Mouse (Mus musculus) left cerebral cortex, postnatal 4 days (tissue): Measurements from ENCODE around the gene Arv1. TPM values are rescaled to one million over a fixed set of nuclear protein-coding genes. Genes with fewer than 3 reads are reported as not detected.

ENCODE experiments used
- DNase-seq: peaks from one replicate; pipeline ENCODE4 v3.0.0-alpha.2; 2022
- intact Hi-C: fragments of 180-260 bp; cut with DNase I; formaldehyde crosslinking; loops from one replicate; pipeline ENCODE4 v1.15.1; 2025
- total RNA-seq, 2 experiments: library from RNA; stranded (reverse); gene quantifications; 2 replicates each; pipeline ENCODE4 v1.2.3; 2021

Arv1 gene
- total RNA-seq, 2 experiments from 2014 or later, result 23.3 to 24.7 TPM

DNA sequence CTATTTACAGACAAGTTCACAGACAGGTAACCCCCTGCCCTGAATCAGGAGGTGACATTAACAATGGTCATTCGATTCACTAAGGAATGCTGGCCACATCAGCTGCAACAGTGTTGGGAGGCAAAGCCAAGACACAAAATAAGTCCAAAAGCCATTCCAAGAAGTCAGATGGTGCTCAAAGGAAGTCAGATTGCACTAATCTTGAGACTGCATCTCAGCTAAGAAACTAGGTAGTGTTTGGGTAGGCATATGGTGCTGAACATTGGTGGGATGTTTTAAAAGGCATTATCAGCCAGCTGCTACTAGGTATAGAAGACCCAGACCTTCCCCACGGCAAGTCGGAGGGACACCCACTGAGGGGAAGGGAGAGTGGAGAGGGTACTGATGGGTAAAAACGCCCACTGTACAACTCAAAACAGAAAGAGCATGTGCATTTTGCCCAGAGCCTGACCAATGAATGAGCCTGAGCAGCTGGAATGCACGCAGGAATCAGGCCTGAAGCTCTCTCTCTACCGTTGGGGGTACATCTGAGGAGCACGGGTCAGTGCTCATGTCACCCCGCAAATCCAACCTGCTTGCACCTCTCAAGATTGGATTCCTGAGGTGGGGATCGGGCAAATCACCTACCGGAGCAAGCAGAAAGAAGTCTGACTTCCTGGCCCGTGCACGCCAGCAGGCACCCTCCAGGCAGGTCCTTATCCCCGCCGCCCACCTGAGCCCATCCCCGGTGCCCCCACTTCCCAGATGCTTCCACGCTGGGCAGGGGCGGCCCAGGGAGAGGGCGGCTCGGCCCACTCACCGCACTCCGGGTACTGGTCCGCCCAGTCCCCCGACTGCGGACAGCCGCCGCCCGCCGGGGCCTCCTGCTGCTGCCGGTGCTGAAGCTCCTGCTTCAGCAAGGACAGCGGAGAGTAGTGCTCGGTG lies 739 bp upstream of the Arv1 start:
- intact Hi-C loops, result no loop called here
- no peak for DNase-seq

- DNase-seq, result no peak
- intact Hi-C loops, result no loop called here
Measured at GRCm38 (mm10) chr8:124724301-124724700, 2.4 kb downstream of the Arv1 start.

DNA sequence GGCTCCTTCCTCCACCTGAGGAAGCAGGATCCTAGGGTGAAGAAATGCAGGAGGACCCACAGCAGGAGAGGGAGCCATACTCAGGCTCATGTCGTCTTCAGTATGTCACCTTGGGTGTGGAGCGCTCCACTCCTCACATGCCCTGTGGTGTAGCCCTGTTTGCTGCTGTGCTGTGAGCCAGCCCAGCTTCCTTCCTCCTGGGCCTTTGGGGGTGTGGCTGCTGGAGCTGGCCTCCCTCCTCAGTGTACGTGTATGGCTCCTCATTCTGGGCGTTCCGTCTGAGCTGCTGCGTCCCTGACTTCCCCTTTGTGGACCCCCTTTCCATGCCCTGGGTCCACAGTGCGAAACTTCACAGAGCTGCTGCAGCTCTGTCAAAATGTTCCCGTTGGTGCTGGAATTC lies 10.9 kb downstream of the Arv1 start:
- intact Hi-C loops, result no loop called here
- DNase-seq, result no peak

GRCm38 (mm10) chr8:124735371-124735911 lies 13.5 kb downstream of the Arv1 start:
- intact Hi-C loops, result no loop called here
- DNase-seq, result no peak

GRCm38 (mm10) chr8:124739268-124739667 lies 17.3 kb downstream of the Arv1 start:
- intact Hi-C loops, result no loop called here
- DNase-seq, result no peak

DNA sequence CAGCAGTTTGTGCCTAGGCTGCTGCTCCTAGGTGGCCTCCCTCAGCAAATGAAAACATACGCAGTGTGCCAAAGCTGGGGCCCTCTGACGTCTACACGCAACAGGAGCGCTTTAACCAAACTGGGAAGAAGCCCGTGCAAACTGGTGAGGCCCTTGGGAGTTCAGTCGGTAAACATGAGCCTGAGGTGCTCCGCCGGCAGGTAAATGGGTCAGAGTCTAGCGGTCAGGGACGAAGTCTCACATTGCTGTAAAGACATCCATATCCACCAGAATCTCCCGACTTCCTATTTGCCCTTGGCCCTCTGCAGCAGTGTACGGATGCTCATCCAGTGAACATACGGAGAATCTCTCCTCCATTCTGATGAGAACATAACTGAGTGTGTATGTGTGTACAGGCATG lies 24.7 kb downstream of the Arv1 start:
- intact Hi-C loops, result no loop called here
- no peak for DNase-seq

GRCm38 (mm10) chr8:124751191-124751590 lies 29.3 kb downstream of the Arv1 start:
- intact Hi-C loops, result no loop called here
- DNase-seq, result no peak

GRCm38 (mm10) chr8:124751709-124752173 lies 29.8 kb downstream of the Arv1 start, which contains the start of gene Fam89a:
Fam89a (minus strand) TSS chr8:124751832.
- peak; percentile 25 for DNase-seq
- intact Hi-C loops, result no loop called here

- intact Hi-C loops, result no loop called here
- no peak for DNase-seq
Measured at GRCm38 (mm10) chr8:124752325-124752862, 30.5 kb downstream of the Arv1 start.

DNA sequence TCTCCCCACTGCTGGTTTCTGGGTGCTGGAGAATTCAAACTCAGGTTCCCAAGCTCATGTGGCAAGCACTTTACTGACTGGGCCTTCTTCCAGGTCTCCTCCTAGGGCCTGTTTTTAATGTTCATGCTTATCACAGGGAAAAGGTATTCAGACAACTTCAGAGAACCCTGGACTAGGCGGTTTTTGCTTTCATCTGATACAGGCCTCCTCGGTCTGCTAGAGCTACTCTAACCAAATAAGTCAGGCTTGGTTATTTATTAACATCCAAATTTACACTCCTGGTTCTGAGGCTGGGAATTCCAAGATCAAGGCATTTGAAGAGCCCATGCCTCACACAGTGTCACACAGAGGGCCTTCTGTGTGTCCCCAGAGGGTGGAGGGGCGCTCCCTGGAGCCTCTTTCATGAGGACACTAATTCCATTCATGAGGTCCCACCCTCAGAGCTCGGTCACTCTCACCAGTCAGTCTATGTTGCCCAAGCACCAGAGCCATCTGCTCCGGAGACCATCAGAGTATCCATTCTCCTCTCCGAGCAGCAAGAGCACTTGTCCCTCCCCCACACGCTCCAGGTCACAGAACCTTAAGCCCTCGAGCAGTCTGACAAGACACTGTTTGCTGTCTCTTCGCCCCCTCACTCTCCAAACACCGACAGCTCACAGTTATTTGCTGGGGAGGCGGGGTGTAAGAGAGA lies 32.3 kb downstream of the Arv1 start:
- intact Hi-C loops, result no loop called here
- DNase-seq, result peak; percentile 19

- no peak for DNase-seq
- intact Hi-C loops, result no loop called here
Measured at GRCm38 (mm10) chr8:124754792-124755190, 32.9 kb downstream of the Arv1 start.

GRCm38 (mm10) chr8:124755481-124755880 lies 33.5 kb downstream of the Arv1 start:
- intact Hi-C loops, result no loop called here
- DNase-seq, result no peak

- DNase-seq, result no peak
- intact Hi-C loops, result no loop called here
Measured at GRCm38 (mm10) chr8:124756153-124756552, 34.2 kb downstream of the Arv1 start.

- intact Hi-C loops, result no loop called here
- DNase-seq, result no peak
Measured at GRCm38 (mm10) chr8:124756601-124757000, 34.7 kb downstream of the Arv1 start.

DNA sequence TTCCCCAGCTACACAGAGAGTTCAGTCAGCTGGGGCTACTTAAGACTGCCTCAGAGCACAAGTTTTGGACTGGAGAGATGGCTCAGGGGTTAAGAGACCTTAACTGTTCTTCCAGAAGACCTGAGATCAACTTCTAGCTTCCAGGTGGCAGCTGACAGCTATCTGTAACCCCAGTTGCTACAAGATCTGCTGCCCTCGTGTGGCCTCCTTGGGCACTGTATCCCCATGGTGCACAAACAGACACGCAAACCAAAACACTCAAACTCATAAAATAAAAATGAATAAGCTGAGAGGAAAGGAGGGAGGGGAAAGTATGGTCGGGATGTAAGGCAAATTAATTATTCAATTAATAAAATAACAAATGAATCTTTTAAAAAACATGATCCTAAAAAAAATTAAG lies 36.6 kb downstream of the Arv1 start:
- DNase-seq, result peak; percentile 56
- intact Hi-C loops, result no loop called here

DNA sequence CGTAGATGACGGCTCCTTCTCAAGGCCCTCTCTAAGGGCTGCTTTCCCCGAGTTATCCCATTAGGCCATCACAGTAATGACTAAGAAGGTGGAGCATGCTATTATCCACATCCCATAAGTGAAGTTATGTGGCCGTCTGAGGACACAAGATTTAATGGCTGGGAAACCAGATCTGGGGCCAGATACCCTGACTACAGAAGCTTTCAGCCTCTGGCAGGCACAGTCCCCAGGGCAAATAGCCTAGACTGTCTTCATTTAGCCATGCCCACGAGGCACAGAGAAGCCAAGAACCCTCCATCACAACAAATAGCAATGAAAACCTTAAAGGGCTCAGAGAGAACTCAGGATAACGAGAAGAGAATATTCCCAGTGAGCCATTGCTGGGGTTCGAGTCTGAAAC lies 41.1 kb downstream of the Arv1 start:
- DNase-seq, result no peak
- intact Hi-C loops, result no loop called here

- DNase-seq, result no peak
- intact Hi-C loops, result no loop called here
Measured at GRCm38 (mm10) chr8:124772389-124772788, 50.5 kb downstream of the Arv1 start.

DNA sequence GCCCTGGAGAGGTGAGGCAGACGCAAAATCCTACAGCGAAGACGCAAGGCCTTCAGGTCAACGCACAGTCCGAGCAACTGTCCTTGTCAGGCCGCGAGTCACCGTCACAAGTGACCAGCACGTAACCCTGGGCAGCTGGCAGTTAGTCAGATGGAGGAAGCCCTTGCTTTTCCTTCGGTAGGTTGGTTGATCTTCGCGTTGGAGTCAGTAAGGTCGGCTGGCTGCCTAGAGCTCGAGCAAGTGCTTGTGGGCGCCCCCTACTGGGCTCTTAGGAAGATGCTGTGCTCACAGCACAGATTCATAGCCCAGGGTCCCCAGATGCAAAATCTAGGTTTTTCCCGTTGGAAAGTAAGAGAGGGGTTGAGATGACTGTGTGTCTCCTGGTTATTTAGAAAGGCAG lies 53.8 kb downstream of the Arv1 start:
- intact Hi-C loops, result no loop called here
- peak; percentile 84 for DNase-seq

GRCm38 (mm10) chr8:124780236-124780635 lies 58.3 kb downstream of the Arv1 start:
- intact Hi-C loops, result no loop called here
- DNase-seq, result peak; percentile 24

GRCm38 (mm10) chr8:124782431-124782830 lies 60.5 kb downstream of the Arv1 start:
- DNase-seq, result no peak
- intact Hi-C loops, result no loop called here

GRCm38 (mm10) chr8:124783228-124783627 lies 61.3 kb downstream of the Arv1 start:
- intact Hi-C loops, result no loop called here
- no peak for DNase-seq
